ENCODE assay signal across 13 mouse cellular contexts in genomic region chr12:119357418-119358241, GRCm38 (mm10). TPM values are rescaled to one million over a fixed set of nuclear protein-coding genes. Genes with fewer than 3 reads are reported as not detected.
A peak's percentile ranks its signal among the peaks of the same experiment; 100 is the strongest.
DNase-seq lines count a peak whose midpoint lies in the region; ATAC-seq lines count a peak whose summit lies in the region.
"Had no signal": no experiment of that assay in that cellular context is flagged by ENCODE, and none has a peak within 500 bp of the region (broad histone marks: within the 10 kb centered on the region; RNA-seq: fewer than 3 reads in every experiment).

No protein-coding gene starts in this region.

- no peak overlapping the region for H3K9ac ChIP-seq in kidney, embryonic 15.5 days
- no peak overlapping the region for H3K9ac ChIP-seq in hindbrain, embryonic 13.5 days
- no peak overlapping the region for H3K9ac ChIP-seq in limb, embryonic 12.5 days (replicated peaks)
- H3K9ac ChIP-seq: limb, embryonic 13.5 days had no signal

- intact Hi-C loops in heart, postnatal 25 days (cut with DNase I), result no loop called here

- H3K36me3 ChIP-seq in kidney, embryonic 15.5 days, result no peaks in the 10 kb centered on the region
- no peaks in the 10 kb centered on the region for H3K36me3 ChIP-seq in hindbrain, embryonic 13.5 days
- no peaks in the 10 kb centered on the region for H3K36me3 ChIP-seq in limb, embryonic 12.5 days
- H3K36me3 ChIP-seq: limb, embryonic 13.5 days had no signal

- H3K27ac ChIP-seq in kidney, embryonic 15.5 days, result no peak overlapping the region
- H3K27ac ChIP-seq in hindbrain, embryonic 13.5 days, result no peak overlapping the region
- H3K27ac ChIP-seq in limb, embryonic 12.5 days, result no peak overlapping the region
- H3K27ac ChIP-seq: limb, embryonic 13.5 days had no signal

- H3K4me1 ChIP-seq in kidney, embryonic 15.5 days, result no peaks in the 10 kb centered on the region
- no peaks in the 10 kb centered on the region for H3K4me1 ChIP-seq in hindbrain, embryonic 13.5 days (replicated peaks)
- no peaks in the 10 kb centered on the region for H3K4me1 ChIP-seq in limb, embryonic 12.5 days (replicated peaks)
- H3K4me1 ChIP-seq: megakaryocyte, embryonic 14.5 days had no signal

- no peak overlapping the region for H3K4me3 ChIP-seq in kidney, embryonic 15.5 days (replicated peaks)
- H3K4me3 ChIP-seq in hindbrain, embryonic 13.5 days, result no peak overlapping the region
- no peak overlapping the region for H3K4me3 ChIP-seq in limb, embryonic 12.5 days (replicated peaks)
- H3K4me3 ChIP-seq: limb, embryonic 13.5 days; megakaryocyte, embryonic 14.5 days had no signal

- H3K4me2 ChIP-seq in kidney, embryonic 15.5 days, result no peak overlapping the region
- no peak overlapping the region for H3K4me2 ChIP-seq in hindbrain, embryonic 13.5 days
- H3K4me2 ChIP-seq in limb, embryonic 12.5 days, result no peak overlapping the region
- H3K4me2 ChIP-seq: limb, embryonic 13.5 days had no signal

- peak; percentile 5 for DNase-seq in kidney, adult 9 months
- no peak for DNase-seq in cerebellum, postnatal 10 days
- no peak for DNase-seq in heart, postnatal 25 days (ENCODE audit: low spot score)
- DNase-seq in ovary, postnatal 10 days (ENCODE audit: low spot score), result no peak
- DNase-seq: cerebellum, adult 8-10 months; gastrocnemius, postnatal 25 days; thymus, postnatal 14 days had no signal

- ATAC-seq in kidney, embryonic 15.5 days (replicated peaks; ENCODE audit: low FRiP score), result no peak
- peak; percentile 77 for ATAC-seq in common myeloid progenitor, adult 5-6 weeks (replicated peaks; ENCODE audit: low read depth, poor library complexity, severe bottlenecking)
- peak; percentile 57; the same call in 1 of the 2 replicates for ATAC-seq in hindbrain, embryonic 13.5 days (ENCODE audit: low FRiP score)
- peak; percentile 68; the same call in 1 of the 2 replicates for ATAC-seq in limb, embryonic 12.5 days (ENCODE audit: insufficient number of reproducible peaks, insufficient read depth, low FRiP score, low TSS enrichment, low read depth)

- WGBS in kidney, embryonic 15.5 days, result 55% methylated on average over 7 of the region's 7 CpGs
- WGBS in hindbrain, embryonic 13.5 days, result 31% methylated on average over 7 of the region's 7 CpGs
- WGBS in limb, embryonic 12.5 days, result 41% methylated on average over 7 of the region's 7 CpGs

- H3K9me3 ChIP-seq in kidney, embryonic 15.5 days (replicated peaks), result no peaks in the 10 kb centered on the region
- H3K9me3 ChIP-seq in hindbrain, embryonic 13.5 days, result no peaks in the 10 kb centered on the region
- H3K9me3 ChIP-seq in limb, embryonic 12.5 days, result no peaks in the 10 kb centered on the region
- H3K9me3 ChIP-seq: limb, embryonic 13.5 days had no signal

- H3K27me3 ChIP-seq in kidney, embryonic 15.5 days, result no peaks in the 10 kb centered on the region
- no peaks in the 10 kb centered on the region for H3K27me3 ChIP-seq in hindbrain, embryonic 13.5 days
- H3K27me3 ChIP-seq in limb, embryonic 12.5 days, result no peaks in the 10 kb centered on the region
- H3K27me3 ChIP-seq: limb, embryonic 13.5 days; megakaryocyte, embryonic 14.5 days had no signal

RNA-seq across cellular contexts. Expression of gene Macc1, which starts 43.6 kb away (rescaled TPM):
- 0.80 and 0.91 TPM in 2 replicates for polyA plus RNA-seq in kidney, embryonic 15.5 days (2015; fragmentation: Nextera tagmentation; extraction: Ambion mirVana)
- total RNA-seq in common myeloid progenitor, adult 5-6 weeks (2017), result not detected in 2 replicates
- polyA plus RNA-seq in hindbrain, embryonic 13.5 days (2015; fragmentation: Nextera tagmentation; extraction: Ambion mirVana), result 0.05 TPM in 1 of 2 replicates, not detected in the other
- polyA plus RNA-seq in limb, embryonic 12.5 days (2016; fragmentation: Nextera tagmentation; extraction: Ambion mirVana), result 0.78 and 0.83 TPM in 2 replicates
- total RNA-seq in heart, postnatal 25 days (2021), result not detected
- total RNA-seq: gastrocnemius, postnatal 25 days had no signal
